Mouse (Mus musculus) cortical plate, adult 2 months (tissue): ENCODE measurements around the gene Tsen54.

Source experiments
- CTCF ChIP-seq: fragments of 200-500 bp; IDR thresholded peaks from 2 replicates; pipeline ENCODE4 v1.5.1; 2011; ENCODE audit warnings: mild to moderate bottlenecking, control low read depth, low read length; ENCODE audit not compliant: insufficient read depth; ENCODE audit errors: extremely low read depth
- POLR2A ChIP-seq: fragments of 200-500 bp; IDR thresholded peaks from 2 replicates; pipeline ENCODE4 v1.6.1; 2011; ENCODE audit warnings: mild to moderate bottlenecking, low read length, control low read depth; ENCODE audit not compliant: insufficient read depth; ENCODE audit errors: extremely low read depth

GRCm38 (mm10) chr11:115765607-115766141, 48.9 kb upstream of the Tsen54 start:
- TF ChIP-seq CTCF (no peak), POLR2A (no peak)
